Mouse (Mus musculus) fibroblast of lung, adult 2 months (primary cell): Measurements from ENCODE around the gene Mettl1.
A peak's percentile ranks its signal among the peaks of the same experiment; 100 is the strongest.

Experiments
- DNase-seq: peaks from one replicate; pipeline ENCODE4 v3.0.0-alpha.2; 2011; ENCODE audit warnings: low read depth

The Mettl1 gene

GRCm38 (mm10) chr10:127041274-127041766 lies at the start of gene Mettl1, which contains the start of gene Eef1akmt3:
Mettl1 (plus strand) TSS chr10:127041414.
Eef1akmt3 (minus strand) TSS chr10:127041513.
- DNase-seq = no peak

- DNase-seq = no peak
These were observed 49.5 kb upstream of the Mettl1 start for GRCm38 (mm10) chr10:126991676-126992075.

DNA sequence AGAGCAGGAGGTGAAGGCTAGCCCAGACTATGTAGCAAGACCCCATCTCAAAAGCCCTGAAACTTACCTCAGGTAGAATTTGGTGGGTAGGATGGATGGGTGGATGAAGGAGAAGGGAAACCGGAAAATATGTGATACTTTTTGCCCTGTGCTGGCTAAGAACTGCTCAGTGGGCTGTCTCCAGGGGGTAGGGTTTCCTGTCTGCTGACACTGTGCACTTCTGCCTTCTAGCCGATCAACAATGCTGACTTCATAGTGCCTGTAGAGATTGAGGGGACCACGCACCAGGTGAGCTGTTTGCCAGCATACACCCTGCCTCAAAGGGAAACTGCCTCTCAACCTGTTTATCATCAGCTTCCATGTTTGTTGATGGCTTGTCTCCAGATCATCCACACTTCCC lies 47.6 kb upstream of the Mettl1 start:
- no peak for DNase-seq

GRCm38 (mm10) chr10:126997340-126998113 lies 43.7 kb upstream of the Mettl1 start:
- no peak for DNase-seq

- no peak for DNase-seq
These were observed 40.7 kb upstream of the Mettl1 start, which contains the start of gene Avil for GRCm38 (mm10) chr10:127000529-127000928. Avil (plus strand) TSS chr10:127000709.

GRCm38 (mm10) chr10:127001297-127001696 lies 39.9 kb upstream of the Mettl1 start:
- no peak for DNase-seq

GRCm38 (mm10) chr10:127002056-127002455 lies 39.2 kb upstream of the Mettl1 start:
- no peak for DNase-seq

DNA sequence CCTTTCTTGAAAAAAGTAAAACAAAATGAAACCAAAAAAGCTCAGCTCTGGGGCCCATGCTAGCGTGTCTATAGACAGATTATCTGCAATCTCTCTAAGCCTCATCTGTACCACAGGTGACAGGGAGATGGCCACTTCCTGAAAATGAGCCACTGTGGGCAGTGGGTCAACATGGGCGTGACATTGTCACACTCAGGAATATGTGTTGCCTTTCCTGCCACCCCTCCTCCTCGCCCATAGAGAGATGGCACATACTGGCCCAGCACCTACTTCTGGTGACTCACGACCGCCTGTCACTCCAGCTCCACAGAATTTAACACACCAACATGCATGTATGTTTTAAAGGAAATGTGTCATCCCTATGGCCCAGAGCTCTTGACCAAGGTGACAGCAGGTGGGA lies 38.4 kb upstream of the Mettl1 start:
- DNase-seq = no peak

DNA sequence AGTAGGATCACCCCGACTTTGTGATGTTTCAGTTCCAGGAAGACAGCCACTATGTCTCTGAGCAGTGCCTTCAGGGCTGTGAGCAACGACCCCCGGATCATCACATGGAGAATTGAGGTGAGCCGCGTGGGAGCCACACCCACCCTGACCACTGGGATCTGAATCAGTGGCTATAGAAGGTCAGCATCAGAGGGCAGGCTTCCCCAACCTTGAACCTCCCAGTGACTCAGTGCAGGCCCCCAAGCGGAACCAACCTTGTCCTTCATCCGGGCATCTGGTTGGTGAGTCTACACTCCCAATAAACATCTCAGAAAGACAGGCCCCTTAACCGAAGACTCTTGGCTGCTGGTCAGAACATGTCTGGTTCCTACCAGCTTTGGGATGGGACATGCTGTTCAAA lies 37.9 kb upstream of the Mettl1 start:
- DNase-seq = no peak

- DNase-seq = no peak
These were observed 37.4 kb upstream of the Mettl1 start for GRCm38 (mm10) chr10:127003806-127004205.

- no peak for DNase-seq
These were observed 24.7 kb upstream of the Mettl1 start for GRCm38 (mm10) chr10:127016488-127016887.

GRCm38 (mm10) chr10:127017071-127017470 lies 24.1 kb upstream of the Mettl1 start:
- DNase-seq = no peak

- DNase-seq = no peak
These were observed 22.8 kb upstream of the Mettl1 start for GRCm38 (mm10) chr10:127018422-127018821.

GRCm38 (mm10) chr10:127030336-127031296 lies 10.6 kb upstream of the Mettl1 start, which contains the start of gene Tsfm:
Tsfm (minus strand) TSS chr10:127030840.
- DNase-seq = peak; percentile 60

GRCm38 (mm10) chr10:127033301-127033741 lies 7.9 kb upstream of the Mettl1 start:
- DNase-seq = no peak

DNA sequence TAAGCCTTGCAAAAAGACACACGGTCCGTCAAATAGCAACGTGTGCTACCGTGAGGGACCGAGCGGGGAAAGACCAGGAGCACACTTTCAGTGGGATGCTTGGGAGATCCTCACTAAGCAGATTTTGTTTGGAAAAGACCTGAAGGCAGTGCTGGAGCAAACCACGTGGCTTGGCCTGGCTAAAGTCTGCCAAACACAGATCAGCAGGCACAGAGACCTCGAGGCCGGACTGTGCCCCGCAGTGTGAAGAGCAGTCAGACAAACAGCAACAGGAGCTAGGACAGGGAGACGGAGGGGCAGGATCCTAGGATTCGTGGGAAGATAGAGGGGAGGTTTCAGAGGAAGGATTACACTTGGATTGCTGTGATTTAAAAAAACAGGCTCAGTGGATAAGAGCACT lies 4.9 kb upstream of the Mettl1 start:
- no peak for DNase-seq

- no peak for DNase-seq
These were observed 3.6 kb upstream of the Mettl1 start for GRCm38 (mm10) chr10:127037641-127038040.

GRCm38 (mm10) chr10:127040569-127041214 lies 522 bp upstream of the Mettl1 start:
- DNase-seq = no peak

- peak; percentile 60 for DNase-seq
These were observed 642 bp downstream of the Mettl1 start for GRCm38 (mm10) chr10:127041774-127042338.

GRCm38 (mm10) chr10:127042468-127043115 lies 1.4 kb downstream of the Mettl1 start:
- no peak for DNase-seq

DNA sequence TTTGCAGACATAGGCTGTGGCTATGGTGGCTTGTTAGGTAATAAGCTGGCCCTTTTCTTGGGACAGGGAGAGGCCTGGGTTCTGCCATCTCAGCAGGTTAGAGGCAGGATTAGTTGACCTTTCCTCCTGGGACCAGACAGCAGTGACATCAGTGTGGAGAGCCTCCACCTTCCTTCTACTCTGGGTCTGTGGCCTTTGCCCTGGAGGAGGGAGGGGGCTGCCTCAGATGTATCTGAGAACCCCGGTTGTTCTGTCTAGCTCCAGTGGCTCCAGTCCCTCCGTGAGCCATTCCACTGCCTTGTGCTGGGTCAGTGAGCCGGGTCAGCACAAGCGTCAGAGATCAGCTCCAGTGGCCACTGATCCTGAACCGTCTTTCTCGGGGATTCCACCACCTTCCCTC lies 2.0 kb downstream of the Mettl1 start:
- no peak for DNase-seq
